Mouse (Mus musculus) bone marrow macrophage, adult 2 months (primary cell): Measurements from ENCODE around the gene Eif4ebp2. TPM values are rescaled to one million over a fixed set of nuclear protein-coding genes. Genes with fewer than 3 reads are reported as not detected.
A peak's percentile ranks its signal among the peaks of the same experiment; 100 is the strongest.
"Not testable (repeated sequence)": the region's sequence is repeated elsewhere in the genome, so short reads cannot be mapped to it uniquely, and the experiment has no call there.

Source experiments
- H3K27ac ChIP-seq: 2 replicates; pipeline ENCODE4 v1.5.1; 2012; ENCODE audit warnings: low read depth, low read length; ENCODE audit not compliant: insufficient read depth
- H3K4me1 ChIP-seq: 2 replicates; pipeline ENCODE4 v1.6.1; 2012; ENCODE audit warnings: low read length; ENCODE audit not compliant: control insufficient read depth, insufficient read depth
- H3K4me3 ChIP-seq: 2 replicates; pipeline ENCODE4 v1.5.1; 2012; ENCODE audit warnings: mild to moderate bottlenecking, low read length, moderate library complexity; ENCODE audit not compliant: insufficient read depth
- CTCF ChIP-seq: IDR thresholded peaks from 2 replicates; pipeline ENCODE4 v1.5.1; 2012; ENCODE audit warnings: low read depth, mild to moderate bottlenecking, low read length, moderate library complexity
- POLR2A ChIP-seq: IDR thresholded peaks from 2 replicates; pipeline ENCODE4 v1.6.1; 2012; ENCODE audit warnings: mild to moderate bottlenecking, low read depth, low read length, borderline replicate concordance
- polyA plus RNA-seq: library from polyadenylated mRNA; stranded (reverse); fragments of >200 nt; gene quantifications from 2 replicates; pipeline ENCODE4 v1.2.4, GENCODE M21; 2012; ENCODE audit not compliant: missing spikeins, insufficient read depth, insufficient read length

Eif4ebp2 gene
- polyA plus RNA-seq, 1 experiment: 105 TPM

DNA sequence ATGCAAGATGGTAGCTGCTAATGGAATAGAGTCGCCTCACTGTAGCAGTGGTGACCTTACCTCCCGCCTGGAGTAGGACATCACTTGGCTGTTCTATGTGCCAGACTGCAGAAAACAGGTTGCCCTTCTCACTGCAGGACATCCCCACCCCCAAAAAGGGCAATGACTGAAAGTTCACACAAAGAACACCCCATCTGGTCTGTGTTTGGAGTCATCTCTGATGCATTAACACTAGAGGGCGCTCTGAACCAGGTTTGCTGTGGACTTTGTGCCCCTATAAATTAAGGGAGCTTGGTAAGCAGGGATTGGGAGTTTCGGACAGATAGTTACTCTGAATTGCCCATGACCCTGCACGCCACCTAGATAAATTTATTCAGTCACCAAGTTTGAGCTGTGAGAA, 14.4 kb upstream of the Eif4ebp2 start:
- no peak overlapping the region for H3K27ac ChIP-seq
- H3K4me3 ChIP-seq: no peak overlapping the region
- TF ChIP-seq POLR2A (no peak), CTCF (peak; percentile 33; the same call in 1 of the 2 replicates)
- H3K4me1 ChIP-seq: peaks cover 7% of the 10 kb centered on the region

DNA sequence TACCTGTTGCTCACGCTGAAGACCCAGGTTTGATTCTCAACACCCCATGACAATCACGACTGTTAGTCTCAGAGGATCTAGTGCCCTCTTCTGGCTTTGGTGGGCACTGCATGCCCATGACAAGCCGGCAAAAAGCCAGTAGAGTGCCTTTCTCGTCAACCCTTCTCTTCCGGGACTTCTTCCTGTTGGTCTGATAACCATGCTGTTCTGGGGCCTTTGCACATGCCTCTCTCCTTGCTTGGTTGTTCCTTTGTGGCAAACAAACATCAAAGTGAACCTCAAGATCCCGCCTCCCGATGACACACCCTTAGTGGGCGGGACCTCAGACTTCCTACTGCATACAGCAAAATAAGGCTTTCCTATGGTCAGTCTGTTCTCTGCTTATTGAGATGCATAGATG, 13.8 kb upstream of the Eif4ebp2 start:
- Histone ChIP-seq H3K4me3 (no peak overlapping the region), H3K27ac (no peak overlapping the region), H3K4me1 (peaks cover 7% of the 10 kb centered on the region)
- TF ChIP-seq CTCF: peak; percentile 28; the same call in 1 of the 2 replicates
- TF ChIP-seq POLR2A: no peak

DNA sequence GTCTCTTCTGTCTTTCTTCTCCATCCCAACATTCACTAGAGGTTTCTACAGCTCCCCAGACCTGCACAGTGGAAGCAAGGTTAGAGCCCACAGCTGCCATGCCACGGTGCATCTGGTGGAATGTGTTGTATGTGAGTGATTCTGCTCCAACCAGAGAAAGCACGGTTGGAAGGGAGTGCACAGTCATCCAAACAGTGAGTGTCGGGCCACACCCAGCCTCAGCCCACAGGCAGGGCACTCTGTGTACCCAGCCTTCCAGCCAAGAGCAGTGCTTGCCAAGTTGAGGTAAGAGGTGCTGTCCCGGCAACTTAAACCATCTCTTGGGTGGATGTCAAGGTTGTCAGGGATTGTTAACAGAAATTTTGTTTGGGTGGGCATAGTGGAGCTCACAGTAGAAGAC, 12.5 kb upstream of the Eif4ebp2 start:
- Histone ChIP-seq H3K4me1 (peaks cover 7% of the 10 kb centered on the region), H3K27ac (no peak overlapping the region), H3K4me3 (no peak overlapping the region)
- TF ChIP-seq CTCF (no peak), POLR2A (no peak)

DNA sequence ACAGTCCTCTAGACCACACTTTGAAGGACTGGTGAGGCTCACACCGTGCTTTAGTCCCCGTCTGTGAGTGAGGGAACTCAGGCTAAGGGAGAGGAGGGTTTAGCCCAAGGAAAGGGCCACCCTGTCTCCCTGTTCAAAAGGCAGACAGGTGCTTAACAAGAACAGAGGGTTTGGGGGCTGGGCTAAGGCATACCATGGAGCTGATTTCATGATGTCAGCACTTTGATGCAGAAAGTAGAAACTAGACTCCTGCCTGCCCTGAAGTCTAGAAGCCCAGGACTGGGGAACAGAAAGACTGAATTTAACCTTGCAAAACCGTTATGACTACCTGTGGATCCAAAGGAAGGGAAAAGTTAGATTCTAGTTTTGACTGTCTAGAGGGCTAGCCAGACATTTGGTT, 4.7 kb upstream of the Eif4ebp2 start:
- Histone ChIP-seq H3K4me3 (no peak overlapping the region), H3K4me1 (0 out of 2 replicates have a peak, but pooled peaks cover 2% of the 10 kb centered on the region), H3K27ac (no peak overlapping the region)
- no peak for TF ChIP-seq POLR2A

DNA sequence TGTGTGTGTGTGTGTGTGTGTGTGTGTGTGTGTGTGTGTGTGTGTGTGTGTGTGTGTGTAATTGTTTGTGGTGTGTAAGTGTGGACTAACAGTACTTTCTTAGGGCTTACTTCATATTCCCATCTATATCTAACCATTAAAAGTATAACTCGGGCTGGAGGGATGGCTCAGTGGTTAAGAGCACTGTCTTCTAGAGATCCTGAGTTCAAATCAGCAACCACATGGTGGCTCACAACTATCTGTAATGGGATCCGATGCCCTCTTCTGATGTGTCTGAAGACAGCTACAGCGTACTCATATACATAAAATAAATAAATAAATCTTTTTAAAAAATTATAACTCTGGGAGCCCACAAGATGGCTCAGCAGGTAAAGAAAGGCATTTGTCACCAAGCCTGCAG, 710 bp upstream of the Eif4ebp2 start:
- H3K4me3 ChIP-seq: peak overlapping the region; percentile 17; the same call in 1 of the 2 replicates
- H3K4me1 ChIP-seq: peaks cover 17% of the 10 kb centered on the region
- H3K27ac ChIP-seq: not testable (repeated sequence)

DNA sequence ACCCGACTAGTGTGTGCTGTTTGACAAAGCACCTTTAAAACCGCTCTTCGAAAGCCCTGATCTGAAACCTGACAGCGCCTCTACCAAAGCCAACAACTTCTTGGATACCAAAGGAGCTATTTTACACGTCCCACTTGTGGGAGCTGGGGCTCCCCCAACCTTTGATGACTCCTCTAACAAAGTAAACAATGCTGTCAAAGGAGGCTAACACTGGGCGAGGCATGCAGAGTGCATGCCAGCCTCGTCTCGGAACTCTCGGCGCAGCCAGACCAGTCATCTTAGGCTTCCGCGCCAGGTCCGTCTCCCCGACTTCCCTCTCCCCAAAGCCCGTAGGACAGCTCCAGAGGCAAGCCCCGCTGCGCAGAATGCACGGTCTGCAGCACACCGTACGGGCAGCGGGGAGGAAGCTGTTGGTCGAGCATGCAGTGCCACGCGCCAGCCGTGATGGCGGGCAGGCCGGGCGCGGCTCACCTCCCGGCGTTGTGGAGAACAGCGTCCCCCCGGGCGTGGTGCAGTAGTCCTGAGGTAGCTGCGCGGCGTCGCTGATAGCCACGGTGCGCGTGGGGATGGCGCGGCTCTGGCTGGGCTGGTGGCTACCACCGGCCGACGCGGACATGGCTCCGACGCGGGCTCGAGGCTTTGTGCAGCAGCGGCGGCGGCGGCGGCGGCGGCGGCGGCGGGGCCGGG, 387 bp downstream of the Eif4ebp2 start:
- Histone ChIP-seq H3K27ac (peak overlapping the region; percentile 82), H3K4me3 (peak overlapping the region; percentile 96), H3K4me1 (peaks cover 22% of the 10 kb centered on the region)
- TF ChIP-seq POLR2A (no peak), CTCF (no peak)

DNA sequence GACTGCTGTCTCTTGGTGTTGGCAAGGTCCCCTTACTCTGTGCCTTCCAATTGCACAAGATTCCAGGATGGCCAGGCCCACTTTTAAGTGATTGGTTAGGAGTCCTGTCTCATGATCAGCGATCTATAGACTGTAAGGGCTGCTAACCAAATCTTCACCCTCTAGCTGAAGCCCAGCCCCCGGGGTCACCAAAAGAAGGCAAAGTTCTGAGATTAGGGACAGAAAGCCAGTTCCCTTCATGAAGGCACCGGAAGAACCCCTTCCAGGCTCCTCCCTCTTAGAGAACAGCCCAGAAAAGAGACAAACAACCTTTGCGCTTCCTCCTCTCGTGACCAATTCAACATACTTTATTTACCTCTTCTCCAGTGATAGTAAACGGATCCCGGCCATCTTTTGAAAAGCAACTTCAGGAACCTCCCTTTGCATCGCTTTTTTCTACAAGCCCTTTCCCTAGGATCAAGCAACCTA, 964 bp downstream of the Eif4ebp2 start:
- peak overlapping the region; percentile 82 for H3K27ac ChIP-seq
- H3K4me1 ChIP-seq: peaks cover 20% of the 10 kb centered on the region
- TF ChIP-seq CTCF (no peak), POLR2A (no peak)
- H3K4me3 ChIP-seq: peak overlapping the region; percentile 96

DNA sequence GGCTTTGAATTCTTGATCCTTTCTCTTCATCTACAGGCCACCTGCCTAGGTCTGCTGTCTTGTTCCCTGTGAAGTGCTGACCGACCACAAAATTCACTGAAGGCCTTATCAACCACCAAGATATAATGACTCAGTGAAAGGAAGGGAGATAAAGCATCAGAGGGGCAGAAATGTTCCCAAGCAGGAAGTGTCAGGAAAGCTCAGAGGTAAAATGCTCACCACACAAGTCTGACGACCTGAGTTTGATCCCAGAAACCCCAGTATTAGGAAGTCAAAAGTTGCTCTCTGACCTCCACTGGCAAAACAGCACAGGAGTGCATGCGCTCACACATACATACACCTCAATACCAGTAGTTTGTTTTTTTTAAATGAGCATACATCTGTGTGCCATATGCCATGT, 3.6 kb downstream of the Eif4ebp2 start:
- TF ChIP-seq POLR2A (no peak), CTCF (no peak)

DNA sequence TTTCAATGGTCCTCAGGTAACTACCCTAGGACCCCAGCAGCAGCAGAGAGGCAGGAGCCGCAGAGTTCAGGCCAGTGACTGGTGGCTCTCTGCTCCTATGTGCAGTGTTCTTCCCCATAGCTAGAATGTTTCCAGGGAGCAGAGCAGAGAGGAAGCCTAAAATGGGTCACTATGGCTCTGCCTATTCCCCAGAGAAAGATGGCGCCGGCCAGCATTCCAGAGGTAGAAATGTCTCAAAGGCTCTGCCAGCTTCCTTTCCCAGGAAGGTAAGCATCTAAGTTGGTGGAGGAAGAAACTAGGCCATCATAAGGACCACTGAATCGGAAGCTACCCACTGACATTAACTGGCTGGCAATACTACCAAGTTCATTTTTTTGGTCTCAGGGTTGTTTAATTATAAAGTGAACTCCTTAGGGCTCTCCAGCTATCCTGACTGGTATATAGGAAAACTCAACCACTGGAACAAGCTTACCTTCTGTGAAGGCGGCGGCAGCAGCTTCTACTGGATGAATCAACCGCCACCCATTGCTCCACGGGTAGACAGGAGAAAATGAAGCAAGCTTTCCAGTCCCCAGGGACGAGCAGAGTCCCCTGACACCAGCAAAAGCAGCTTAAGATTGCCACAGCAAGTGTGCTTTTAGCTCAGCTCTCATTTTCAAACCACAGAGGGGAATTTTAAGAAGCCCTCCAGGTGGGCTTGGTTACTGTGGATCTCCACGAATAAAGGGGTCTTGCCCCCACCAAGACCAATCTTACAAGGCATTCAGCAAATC, 4.7 kb downstream of the Eif4ebp2 start:
- peaks cover 25% of the 10 kb centered on the region for H3K4me1 ChIP-seq
- no peak overlapping the region for H3K27ac ChIP-seq
- H3K4me3 ChIP-seq: no peak overlapping the region
- no peak for TF ChIP-seq POLR2A
- TF ChIP-seq CTCF: no peak

More for the DNA sequence above, 3.6 kb downstream of the Eif4ebp2 start:
- no peak overlapping the region for H3K27ac ChIP-seq
- no peak overlapping the region for H3K4me3 ChIP-seq
- H3K4me1 ChIP-seq: peaks cover 24% of the 10 kb centered on the region

DNA sequence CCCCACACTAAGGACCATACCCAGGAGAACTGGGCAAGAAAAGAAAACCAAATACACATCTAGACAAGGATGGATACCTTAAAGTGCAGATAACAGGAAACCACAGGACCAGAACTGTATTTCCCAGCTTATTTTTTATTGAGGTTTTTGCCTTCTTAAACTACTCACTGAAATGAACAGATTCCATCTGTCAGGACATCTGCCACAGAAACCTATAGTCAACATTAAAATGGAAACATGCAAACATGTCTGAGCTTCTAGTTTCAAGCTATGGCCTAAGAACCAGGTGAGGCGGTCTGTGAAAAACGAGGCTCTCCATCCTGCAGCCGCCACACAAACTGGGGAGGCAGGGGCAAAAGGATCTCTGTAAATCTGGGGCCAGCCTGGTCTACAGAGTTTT, 7.4 kb downstream of the Eif4ebp2 start:
- Histone ChIP-seq H3K4me3 (no peak overlapping the region), H3K4me1 (peaks cover 22% of the 10 kb centered on the region), H3K27ac (no peak overlapping the region)
- TF ChIP-seq POLR2A (no peak), CTCF (no peak)
